Mouse (Mus musculus) megakaryocyte, embryonic 14.5 days (primary cell): ENCODE measurements around the gene Gsn.

ENCODE experiments used
- FLI1 ChIP-seq: IDR thresholded peaks from 2 replicates; pipeline ENCODE4 v1.6.1; 2012; ENCODE audit warnings: low read length, inconsistent platforms, mixed read lengths
- GATA1 ChIP-seq: IDR thresholded peaks from 3 replicates; pipeline ENCODE4 v1.6.1; 2012; ENCODE audit warnings: mixed read lengths, low read length, inconsistent platforms, borderline replicate concordance

DNA sequence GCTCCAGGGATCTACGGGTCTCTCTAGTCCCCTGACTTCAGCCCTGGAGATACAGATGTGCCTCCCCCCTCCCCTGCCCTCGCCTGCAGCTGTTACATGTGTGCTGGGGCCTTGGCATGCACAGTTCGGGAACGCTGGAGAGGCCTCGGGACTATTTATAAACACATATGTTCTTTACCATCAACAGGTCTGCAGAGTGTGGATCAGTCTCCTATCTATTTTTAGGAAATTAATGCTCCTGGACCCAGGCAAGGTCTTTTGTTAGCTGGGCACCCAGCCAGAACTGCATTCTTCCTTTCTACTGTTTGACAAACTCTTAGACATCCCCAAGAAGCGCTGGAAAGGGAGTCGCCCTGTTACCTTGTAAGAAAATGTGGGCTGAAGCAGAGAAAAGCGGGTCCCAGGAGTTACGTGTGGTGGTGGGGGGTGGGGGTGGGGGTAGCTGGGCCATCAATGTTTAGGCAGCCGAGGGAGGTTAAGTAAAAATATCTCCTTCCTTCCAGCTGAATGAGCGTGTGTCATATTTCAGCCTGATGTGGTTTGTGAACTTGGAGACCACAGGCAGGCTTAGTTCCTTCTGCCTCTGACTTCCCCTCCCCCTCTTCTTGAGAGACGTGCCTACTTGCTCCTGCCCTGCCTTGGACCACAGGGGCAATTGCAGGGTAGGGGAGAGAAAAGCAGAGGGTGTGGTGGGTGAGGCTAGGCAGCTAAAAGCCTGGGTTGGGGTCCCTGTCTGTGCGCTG lies 3.3 kb downstream of the Gsn start:
- TF ChIP-seq GATA1 (no peak), FLI1 (no peak)
